Mouse (Mus musculus) macrophage (primary cell): ENCODE data around the gene Cracr2b. TPM values are rescaled to one million over a fixed set of nuclear protein-coding genes. Genes with fewer than 3 reads are reported as not detected.

ENCODE experiments used
- H3K27ac ChIP-seq: fragments of 350-480 bp; formaldehyde crosslinking; 2 replicates; pipeline ENCODE4 v1.9.0; 2021
- H3K36me3 ChIP-seq: fragments of 350-480 bp; formaldehyde crosslinking; 2 replicates; pipeline ENCODE4 v1.9.0; 2021; ENCODE audit errors: inconsistent target
- H3K4me3 ChIP-seq: fragments of 350-480 bp; formaldehyde crosslinking; 2 replicates; pipeline ENCODE4 v1.9.0; 2021; ENCODE audit errors: inconsistent target
- H3K79me2 ChIP-seq: fragments of 350-480 bp; formaldehyde crosslinking; 2 replicates; pipeline ENCODE4 v1.9.0; 2021; ENCODE audit errors: inconsistent target
- WGBS: methylation state at CpG from one replicate; pipeline ENCODE4 v1.1.7; 2026; ENCODE audit warnings: inconsistent platforms; ENCODE audit not compliant: missing documents; 5-methylcytosine and 5-hydroxymethylcytosine counted together
- polyA plus RNA-seq: library from polyadenylated mRNA; stranded (reverse); fragments of 250-400 nt; gene quantifications from 3 replicates; pipeline ENCODE4 v1.2.4, GENCODE M21; 2018; ENCODE audit warnings: inconsistent platforms
- total RNA-seq, 78 experiments: library from RNA; depleted of rRNA; stranded (reverse); fragments of 250-400 nt; gene quantifications; 1 replicate in 9 of 78; 2 replicates in 24 of 78; 3 replicates in 43 of 78; 4 replicates in 2 of 78; pipeline ENCODE4 v1.2.4; 2018; ENCODE audit warnings: inconsistent platforms in 56 of 78

The Cracr2b gene
- 100 to 1,000 TPM in 3 of 26 experiments, 10 to 100 TPM in 16, 1 to 10 TPM in 7; 3.3 to 175 (median 28.4) TPM for total RNA-seq (2018; cell fraction: chromatin; rRNA removed)
- total RNA-seq (2018; cell fraction: cytosol; rRNA removed), result 10 to 100 TPM in 14 of 26 experiments, 1 to 10 TPM in 12; 2.7 to 27.1 (median 10.4) TPM
- 10 to 100 TPM in 17 of 26 experiments, 1 to 10 TPM in 9; 3.5 to 65.9 (median 13.5) TPM for total RNA-seq (2018; cell fraction: nucleus; rRNA removed)
- polyA plus RNA-seq, result 15.7 to 22.0 TPM (median 19.0 TPM) in 3 replicates

- peak within 1 kb of the TSS; percentile 58 for H3K27ac ChIP-seq
- peaks cover 27% of the 10 kb centered on the region for H3K79me2 ChIP-seq
- 55% methylated on average over 15 of the region's 15 CpGs for WGBS
- H3K36me3 ChIP-seq, result peaks cover 15% of the 10 kb centered on the region; the same call in 1 of the 2 replicates
- H3K4me3 ChIP-seq, result peak within 1 kb of the TSS; percentile 38
Observed at GRCm38 (mm10) chr7:141460391-141461113, at the start of gene Cracr2b. TSS of gene Cracr2b (plus strand) at chr7:141461094.

GRCm38 (mm10) chr7:141411667-141412066, 49.2 kb upstream of the Cracr2b start:
- Histone ChIP-seq H3K36me3 (peaks cover 28% of the 10 kb centered on the region), H3K27ac (no peak overlapping the region), H3K79me2 (peaks cover 20% of the 10 kb centered on the region), H3K4me3 (no peak overlapping the region)
- WGBS, result 100% methylated on average over 1 of the region's 1 CpGs

GRCm38 (mm10) chr7:141413331-141413730, 47.6 kb upstream of the Cracr2b start:
- H3K79me2 ChIP-seq, result peaks cover 20% of the 10 kb centered on the region
- peaks cover 22% of the 10 kb centered on the region for H3K36me3 ChIP-seq
- peak overlapping the region; percentile 94 for H3K4me3 ChIP-seq
- peak overlapping the region; percentile 63 for H3K27ac ChIP-seq
- WGBS, result 2% methylated on average over 15 of the region's 16 CpGs

- WGBS, result under 1% methylated on average over 55 of the region's 56 CpGs
Observed at GRCm38 (mm10) chr7:141413809-141414584, 46.9 kb upstream of the Cracr2b start, which contains the start of gene Gatd1. TSS of gene Gatd1 (minus strand) at chr7:141414136.

DNA sequence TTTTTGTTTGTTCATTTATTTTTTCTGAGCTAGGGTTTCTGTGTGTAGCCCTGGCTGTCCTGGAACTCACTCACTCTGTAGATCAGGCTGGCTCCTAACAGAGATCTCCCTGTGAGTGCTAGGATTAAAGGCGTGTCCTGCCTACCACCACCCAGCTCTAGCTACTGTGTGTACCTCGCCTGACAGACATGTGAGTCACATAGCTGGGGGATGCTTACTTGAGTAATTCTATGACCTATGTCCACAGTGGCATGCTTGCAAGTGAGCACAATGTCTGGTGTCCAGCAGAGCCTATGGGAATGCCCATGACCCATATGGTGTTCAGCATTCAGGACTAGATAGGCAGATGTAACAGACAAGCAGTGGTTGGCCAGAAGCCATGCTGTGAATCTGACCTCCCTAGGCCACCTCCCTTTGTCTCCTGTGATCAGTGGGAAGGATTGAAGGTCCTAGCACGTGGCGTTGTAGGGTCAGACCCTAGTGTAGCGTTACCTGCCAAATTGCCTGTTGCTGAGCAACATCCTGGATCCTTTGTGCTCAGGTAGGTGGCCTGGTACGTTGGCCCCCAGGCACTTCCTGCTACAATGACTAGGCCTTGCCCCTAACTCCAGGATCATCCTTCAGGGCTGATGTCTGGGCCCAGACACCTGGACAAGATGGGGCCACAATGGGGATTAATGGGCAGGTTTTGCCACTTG, 44.6 kb upstream of the Cracr2b start:
- peaks cover 20% of the 10 kb centered on the region for H3K79me2 ChIP-seq
- H3K36me3 ChIP-seq, result no peaks in the 10 kb centered on the region
- no peak overlapping the region for H3K27ac ChIP-seq
- WGBS, result 92% methylated on average over 6 of the region's 6 CpGs
- no peak overlapping the region for H3K4me3 ChIP-seq

More at GRCm38 (mm10) chr7:141413809-141414584, 46.9 kb upstream of the Cracr2b start, which contains the start of gene Gatd1:
- H3K79me2 ChIP-seq, result peaks cover 20% of the 10 kb centered on the region
- peak within 1 kb of the TSS; percentile 63 for H3K27ac ChIP-seq
- peak within 1 kb of the TSS; percentile 94 for H3K4me3 ChIP-seq
- peaks cover 19% of the 10 kb centered on the region for H3K36me3 ChIP-seq

GRCm38 (mm10) chr7:141417731-141418681, 42.9 kb upstream of the Cracr2b start:
- Histone ChIP-seq H3K36me3 (no peaks in the 10 kb centered on the region), H3K79me2 (peaks cover 8% of the 10 kb centered on the region), H3K27ac (no peak overlapping the region), H3K4me3 (no peak overlapping the region)
- WGBS, result 84% methylated on average over 6 of the region's 8 CpGs

DNA sequence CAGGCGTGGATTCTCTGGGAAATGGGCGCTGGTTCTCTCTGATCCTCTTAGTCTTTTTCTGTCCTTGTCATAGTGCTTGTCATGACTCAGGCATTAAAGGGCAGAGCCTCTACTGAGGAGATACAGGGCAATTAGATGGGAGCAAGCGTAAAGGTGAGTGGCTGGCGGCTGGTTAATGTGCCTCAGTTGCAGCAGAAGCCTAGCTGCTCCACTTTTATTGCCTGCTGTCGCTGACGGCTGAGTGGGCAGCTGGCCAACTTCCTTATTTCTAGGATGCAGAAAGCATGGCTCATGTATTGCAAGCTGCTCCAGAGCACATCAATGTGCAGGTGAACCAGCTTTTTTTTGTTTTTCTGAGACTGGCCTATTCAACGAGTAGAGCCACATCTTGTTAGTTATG, 41.9 kb upstream of the Cracr2b start:
- H3K79me2 ChIP-seq, result no peaks in the 10 kb centered on the region
- no peaks in the 10 kb centered on the region for H3K36me3 ChIP-seq
- no peak overlapping the region for H3K27ac ChIP-seq
- WGBS, result 42% methylated on average over 7 of the region's 7 CpGs
- H3K4me3 ChIP-seq, result no peak overlapping the region

DNA sequence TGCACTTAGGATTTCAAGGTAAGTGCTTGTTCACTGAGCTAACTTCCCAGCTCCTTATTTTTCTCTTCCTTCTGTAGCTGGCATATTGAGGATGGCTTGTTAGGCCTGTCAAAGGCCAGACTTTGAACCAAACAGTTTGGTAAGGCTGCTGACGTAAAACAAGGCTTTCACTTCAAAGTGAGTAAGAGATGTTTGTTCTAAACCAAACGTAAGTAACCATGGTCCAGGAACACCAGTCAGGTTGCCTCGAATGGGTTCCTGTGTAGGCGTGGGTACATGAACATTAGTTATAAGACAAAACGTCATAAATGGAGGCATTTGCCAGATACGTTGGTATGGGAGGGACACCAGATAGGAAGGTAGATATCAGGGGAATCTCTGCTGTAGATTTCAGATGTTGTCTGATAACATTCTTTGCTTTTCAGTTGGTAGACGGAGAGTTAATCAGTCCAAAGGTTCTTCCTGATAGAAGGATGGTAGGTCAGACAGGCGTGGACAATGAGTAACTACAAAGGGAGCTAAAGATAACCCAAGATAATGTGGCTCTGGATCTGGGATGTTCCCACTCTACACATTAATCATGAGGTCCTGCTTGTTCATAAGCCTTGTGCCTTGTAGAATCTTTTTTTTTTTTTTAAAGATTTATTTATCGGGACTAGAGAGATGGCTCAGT, 40.7 kb upstream of the Cracr2b start:
- Histone ChIP-seq H3K4me3 (no peak overlapping the region), H3K27ac (no peak overlapping the region), H3K79me2 (no peaks in the 10 kb centered on the region)

DNA sequence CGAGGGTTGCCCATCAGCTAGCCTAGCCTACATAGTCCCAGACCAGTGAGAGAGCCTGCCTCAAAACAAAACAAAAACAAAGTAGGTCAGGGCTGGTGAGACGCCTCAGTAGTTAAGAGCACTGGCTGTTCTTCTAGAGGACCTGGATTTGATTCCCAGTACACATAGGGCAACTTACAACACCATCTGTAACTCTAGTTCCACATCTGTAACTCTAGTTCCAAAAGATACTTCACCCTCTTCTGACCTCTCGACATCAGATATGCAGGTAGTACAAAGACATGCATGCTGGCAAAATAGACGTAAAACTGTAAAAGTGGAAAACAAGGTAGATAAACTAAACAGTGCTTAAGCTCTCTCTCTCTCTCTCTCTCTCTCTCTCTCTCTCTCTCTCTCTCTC, 37.1 kb upstream of the Cracr2b start:
- 89% methylated on average over 4 of the region's 4 CpGs for WGBS
- Histone ChIP-seq H3K27ac (no peak overlapping the region), H3K79me2 (no peaks in the 10 kb centered on the region), H3K36me3 (no peaks in the 10 kb centered on the region), H3K4me3 (no peak overlapping the region)

More for the DNA sequence above, 40.7 kb upstream of the Cracr2b start:
- no peaks in the 10 kb centered on the region for H3K36me3 ChIP-seq
- 96% methylated on average over 9 of the region's 9 CpGs for whole genome bisulfite sequencing

GRCm38 (mm10) chr7:141426948-141427730, 33.8 kb upstream of the Cracr2b start:
- 90% methylated on average over 12 of the region's 12 CpGs for WGBS
- H3K27ac ChIP-seq, result no peak overlapping the region
- H3K79me2 ChIP-seq, result no peaks in the 10 kb centered on the region
- no peak overlapping the region for H3K4me3 ChIP-seq
- H3K36me3 ChIP-seq, result peaks cover 19% of the 10 kb centered on the region

DNA sequence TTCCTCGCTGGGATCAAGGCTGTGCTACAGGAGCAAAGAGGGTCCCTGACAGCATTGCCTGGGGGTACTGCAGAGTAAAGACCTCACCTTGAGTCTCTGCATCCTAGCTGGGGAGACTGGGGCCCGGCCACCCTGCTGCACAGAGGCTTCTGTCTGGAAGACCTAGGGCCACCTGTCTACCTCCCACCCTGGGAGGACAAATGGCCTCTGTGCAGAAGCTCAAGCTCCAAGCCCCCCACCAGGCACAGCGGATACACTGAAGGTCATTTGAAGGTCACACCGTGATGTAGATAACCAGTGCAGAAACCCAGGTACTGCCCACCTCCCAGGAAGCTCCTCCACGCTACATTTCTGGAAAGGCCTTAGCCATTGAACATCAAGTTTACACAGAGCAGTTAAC, 32.2 kb upstream of the Cracr2b start:
- 90% methylated on average over 5 of the region's 5 CpGs for WGBS
- H3K27ac ChIP-seq, result no peak overlapping the region
- H3K36me3 ChIP-seq, result peaks cover 35% of the 10 kb centered on the region
- peaks cover 1% of the 10 kb centered on the region; the same call in 1 of the 2 replicates for H3K79me2 ChIP-seq
- no peak overlapping the region for H3K4me3 ChIP-seq

DNA sequence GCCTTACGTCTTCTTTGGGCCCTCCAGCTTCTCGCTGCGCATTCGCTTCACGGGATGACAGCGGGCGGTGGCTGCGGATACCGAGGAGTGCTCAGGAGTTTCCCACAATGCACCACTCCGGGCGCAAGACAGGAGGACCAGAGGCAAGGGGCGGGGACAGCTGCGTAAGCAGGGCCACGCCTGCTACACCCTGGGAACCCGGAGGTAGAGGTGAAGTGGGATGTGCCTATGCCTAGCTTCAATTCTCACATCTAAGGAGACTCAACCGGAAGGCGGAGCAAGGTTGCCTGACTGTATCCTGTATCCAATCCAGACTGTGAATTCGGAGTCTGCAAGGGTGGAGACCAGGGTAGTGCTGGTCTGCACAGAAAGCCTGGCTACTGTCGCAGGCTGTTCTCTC, 31.6 kb upstream of the Cracr2b start, which contains the start of gene Cend1:
Cend1 (minus strand) TSS at position 182 of the 400 bp plus-strand sequence.
- Histone ChIP-seq H3K4me3 (no peak within 1 kb of the TSS), H3K79me2 (peaks cover 7% of the 10 kb centered on the region), H3K36me3 (peaks cover 37% of the 10 kb centered on the region), H3K27ac (no peak within 1 kb of the TSS)
- WGBS, result 85% methylated on average over 19 of the region's 19 CpGs
